Mouse (Mus musculus): ENCODE measurements around the gene E030030I06Rik. TPM values are rescaled to one million over a fixed set of nuclear protein-coding genes. Genes with fewer than 3 reads are reported as not detected.
"Not testable (repeated sequence)": the region's sequence is repeated elsewhere in the genome, so short reads cannot be mapped to it uniquely, and the experiment has no call there.

E030030I06Rik gene
- polyA plus RNA-seq, 1 experiment from 2014 or later: 18.6 TPM

DNA sequence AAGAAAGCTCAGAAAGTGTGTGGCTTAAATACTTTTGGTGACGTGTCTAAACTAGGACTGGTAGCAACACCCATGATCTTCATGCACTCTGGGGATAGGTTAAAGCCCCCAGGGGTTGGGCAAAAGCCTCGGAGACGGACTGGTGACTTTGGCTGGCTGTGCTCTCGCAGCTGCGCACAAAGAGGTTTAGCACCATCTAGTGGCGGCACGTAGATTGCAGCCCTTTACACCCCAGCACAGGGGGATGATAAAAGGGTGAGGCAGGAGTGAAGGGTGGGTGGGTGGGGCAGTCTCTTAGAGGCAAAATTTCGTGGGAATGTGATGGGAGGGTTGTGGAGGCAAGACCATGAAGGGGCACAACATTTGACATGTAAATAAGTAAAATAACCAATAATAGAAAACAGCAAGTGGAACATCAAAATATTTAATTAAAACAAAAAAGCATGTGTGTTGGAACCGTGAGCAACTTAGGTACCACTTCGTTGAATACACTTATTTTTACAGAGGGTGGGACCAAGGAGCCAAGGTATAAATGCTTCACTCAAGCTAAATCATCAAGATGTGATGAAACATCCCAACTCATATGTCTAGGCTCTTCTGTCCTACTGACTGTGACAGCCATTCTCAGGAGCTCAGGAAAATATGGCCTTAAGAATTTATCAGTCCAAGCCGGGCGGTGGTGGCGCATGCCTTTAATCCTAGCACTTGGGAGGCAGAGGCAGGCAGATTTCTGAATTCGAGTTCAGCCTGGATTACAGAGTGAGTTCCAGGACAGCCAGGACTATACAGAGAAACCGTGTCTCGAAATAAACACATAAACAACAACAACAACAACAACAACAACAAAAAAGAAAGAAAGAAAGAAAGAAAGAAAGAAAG lies 14.9 kb upstream of the E030030I06Rik start:
- not testable (repeated sequence) for H3K9ac ChIP-seq (replicated peaks); H3K9me3 ChIP-seq; H3K27ac ChIP-seq; H3K4me1 ChIP-seq (replicated peaks); ATAC-seq (ENCODE audit: insufficient number of reproducible peaks, insufficient read depth, low FRiP score, low TSS enrichment, low read depth); H3K36me3 ChIP-seq
- H3K4me3 ChIP-seq (replicated peaks): 0 out of 2 replicates have a peak overlapping the region, but pooled peaks have one; percentile 18
- WGBS: 36% methylated on average over 16 of the region's 16 CpGs
- peak overlapping the region; percentile 46 for H3K4me2 ChIP-seq
- H3K27me3 ChIP-seq: peaks cover 27% of the 10 kb centered on the region

DNA sequence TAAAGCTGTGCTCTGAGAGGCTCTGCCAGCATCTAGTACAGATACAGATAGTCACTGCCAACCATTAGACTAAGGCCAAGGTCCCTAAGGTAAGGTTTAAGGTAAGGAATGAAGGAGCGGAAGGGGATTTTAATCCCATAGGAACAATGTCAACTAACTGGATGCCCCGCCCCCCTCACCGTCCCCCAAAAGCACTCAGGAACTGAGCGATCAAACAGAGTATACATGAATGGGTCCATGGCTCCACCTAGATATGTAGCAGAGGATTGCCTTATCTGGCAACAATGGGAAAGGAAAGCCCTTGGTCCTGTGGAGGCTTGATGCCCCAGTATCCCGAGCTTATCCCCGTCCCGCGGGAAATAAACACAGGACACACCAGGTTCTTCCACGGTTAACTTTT lies 14.2 kb upstream of the E030030I06Rik start:
- H3K9me3 ChIP-seq; H3K27ac ChIP-seq; ATAC-seq (ENCODE audit: insufficient number of reproducible peaks, insufficient read depth, low FRiP score, low TSS enrichment, low read depth); H3K36me3 ChIP-seq; H3K9ac ChIP-seq (replicated peaks); H3K4me1 ChIP-seq (replicated peaks): not testable (repeated sequence)
- Histone ChIP-seq H3K4me3 (replicated peaks) (0 out of 2 replicates have a peak overlapping the region, but pooled peaks have one; percentile 18), H3K27me3 (peaks cover 34% of the 10 kb centered on the region), H3K4me2 (peak overlapping the region; percentile 46)
- WGBS: 11% methylated on average over 9 of the region's 9 CpGs

DNA sequence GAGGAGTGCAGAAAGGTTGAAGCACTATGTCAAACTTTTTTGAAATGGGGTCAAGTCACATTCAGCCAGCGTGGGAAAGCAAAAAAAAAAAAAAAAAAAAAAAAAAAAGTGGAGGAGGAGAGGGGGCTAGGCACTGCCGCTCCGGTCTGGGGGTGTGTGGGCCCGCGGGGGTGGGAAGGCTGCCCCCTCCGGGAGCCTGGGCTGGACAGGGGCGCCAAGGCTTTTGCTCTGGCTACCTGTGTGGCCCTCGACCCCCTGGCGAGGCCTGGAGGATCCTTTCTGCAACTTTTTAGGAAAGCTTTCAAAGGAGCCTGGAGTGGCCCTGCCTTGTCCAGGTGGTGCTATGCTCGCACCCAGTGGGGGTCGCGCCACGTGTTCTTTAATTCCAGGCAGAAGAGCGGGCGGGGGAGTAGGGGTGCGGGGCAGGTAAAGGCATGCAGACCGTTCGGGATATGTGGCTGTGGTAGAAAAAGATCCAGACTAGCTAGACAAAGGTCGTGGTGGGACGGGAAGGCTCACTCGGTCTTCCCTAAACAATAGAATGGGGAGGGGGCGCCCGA lies 10.6 kb upstream of the E030030I06Rik start:
- 1% methylated on average over 23 of the region's 23 CpGs for WGBS
- Histone ChIP-seq H3K9me3 (no peaks in the 10 kb centered on the region), H3K36me3 (no peaks in the 10 kb centered on the region), H3K9ac (replicated peaks) (no peak overlapping the region), H3K4me2 (no peak overlapping the region), H3K4me1 (replicated peaks) (peaks cover 5% of the 10 kb centered on the region), H3K27ac (no peak overlapping the region), H3K4me3 (replicated peaks) (no peak overlapping the region; the same call in 1 of the 2 replicates), H3K27me3 (peaks cover 63% of the 10 kb centered on the region)
- 0 out of 2 replicates have a peak, but pooled peaks have one; percentile 19 for ATAC-seq (ENCODE audit: insufficient number of reproducible peaks, insufficient read depth, low FRiP score, low TSS enrichment, low read depth)

DNA sequence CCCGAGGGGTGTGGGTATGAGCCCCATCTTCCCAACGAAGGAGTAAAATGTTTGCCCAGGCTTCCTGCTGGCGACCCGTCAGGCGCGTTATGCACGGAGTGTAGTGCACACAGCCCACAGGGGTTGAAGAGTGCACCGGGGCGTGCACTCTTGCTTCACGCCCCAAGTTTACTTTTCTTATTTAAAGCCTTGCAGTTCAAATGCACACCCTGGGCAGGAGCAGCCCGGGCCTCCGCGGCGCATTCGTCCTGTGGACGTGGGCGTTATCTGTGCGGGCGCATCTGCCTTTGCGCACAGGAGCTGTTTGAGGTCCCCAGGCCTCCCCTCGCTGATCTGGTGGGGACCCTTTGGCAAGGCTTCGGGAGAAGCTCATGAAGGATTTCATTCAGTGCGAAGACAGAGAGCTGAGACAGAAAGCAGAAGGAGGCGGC lies 10.1 kb upstream of the E030030I06Rik start:
- Histone ChIP-seq H3K4me3 (replicated peaks) (peak overlapping the region; percentile 43), H3K4me2 (peak overlapping the region; percentile 65), H3K27ac (no peak overlapping the region), H3K4me1 (replicated peaks) (peaks cover 5% of the 10 kb centered on the region), H3K36me3 (no peaks in the 10 kb centered on the region), H3K9ac (replicated peaks) (no peak overlapping the region), H3K27me3 (peaks cover 65% of the 10 kb centered on the region), H3K9me3 (no peaks in the 10 kb centered on the region)
- WGBS: 0% methylated on average over 24 of the region's 24 CpGs
- no peak for ATAC-seq (ENCODE audit: insufficient number of reproducible peaks, insufficient read depth, low FRiP score, low TSS enrichment, low read depth)

DNA sequence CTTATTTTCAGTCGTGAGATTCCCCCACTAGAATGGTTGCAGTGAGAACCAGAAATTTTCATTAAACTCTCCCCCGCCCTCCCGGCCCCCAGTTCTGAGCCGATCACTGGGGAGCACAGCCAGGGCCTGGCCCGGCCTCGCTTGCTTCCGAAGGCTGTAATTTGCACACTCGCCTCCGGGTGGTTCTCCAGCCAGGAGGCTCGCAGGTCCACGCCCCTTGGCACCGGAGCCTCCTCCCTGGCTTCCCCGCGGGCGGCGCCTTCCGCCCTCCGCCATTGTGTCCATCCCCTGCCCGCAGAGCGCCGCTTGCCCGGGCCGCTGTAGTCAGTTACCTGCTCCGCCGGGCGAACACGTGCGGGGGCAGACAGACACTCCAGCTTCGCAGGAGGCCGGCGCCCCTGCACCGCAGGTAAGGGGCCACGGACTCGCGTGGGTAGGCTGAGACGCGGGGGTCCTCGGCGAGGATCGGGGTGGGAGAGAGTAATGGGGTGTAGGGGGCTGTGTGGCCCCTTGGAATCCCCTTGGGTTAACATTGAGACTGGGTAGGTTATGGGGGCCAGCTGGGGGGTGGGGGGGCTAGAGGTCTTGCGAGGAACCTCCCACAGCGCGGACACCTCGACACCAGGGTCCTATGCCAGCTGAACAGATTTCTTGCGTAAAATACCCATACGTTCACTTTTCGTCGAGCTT lies 9.4 kb upstream of the E030030I06Rik start, which contains the start of the genes Raet1e and H60b:
Gene Raet1e, plus strand, starts transcription at position 260 of the 690 bp plus-strand sequence.
Gene H60b, plus strand, starts transcription at position 277 of the 690 bp plus-strand sequence.
- not testable (repeated sequence) for H3K27ac ChIP-seq; H3K9ac ChIP-seq (replicated peaks); H3K4me1 ChIP-seq (replicated peaks); H3K36me3 ChIP-seq; H3K9me3 ChIP-seq
- peak within 1 kb of the TSS; percentile 65 for H3K4me2 ChIP-seq
- peak within 1 kb of the TSS; percentile 43 for H3K4me3 ChIP-seq (replicated peaks)
- WGBS: under 1% methylated on average over 47 of the region's 48 CpGs
- H3K27me3 ChIP-seq: peaks cover 72% of the 10 kb centered on the region
- ATAC-seq (ENCODE audit: insufficient number of reproducible peaks, insufficient read depth, low FRiP score, low TSS enrichment, low read depth): peak; percentile 28; the same call in 1 of the 2 replicates

DNA sequence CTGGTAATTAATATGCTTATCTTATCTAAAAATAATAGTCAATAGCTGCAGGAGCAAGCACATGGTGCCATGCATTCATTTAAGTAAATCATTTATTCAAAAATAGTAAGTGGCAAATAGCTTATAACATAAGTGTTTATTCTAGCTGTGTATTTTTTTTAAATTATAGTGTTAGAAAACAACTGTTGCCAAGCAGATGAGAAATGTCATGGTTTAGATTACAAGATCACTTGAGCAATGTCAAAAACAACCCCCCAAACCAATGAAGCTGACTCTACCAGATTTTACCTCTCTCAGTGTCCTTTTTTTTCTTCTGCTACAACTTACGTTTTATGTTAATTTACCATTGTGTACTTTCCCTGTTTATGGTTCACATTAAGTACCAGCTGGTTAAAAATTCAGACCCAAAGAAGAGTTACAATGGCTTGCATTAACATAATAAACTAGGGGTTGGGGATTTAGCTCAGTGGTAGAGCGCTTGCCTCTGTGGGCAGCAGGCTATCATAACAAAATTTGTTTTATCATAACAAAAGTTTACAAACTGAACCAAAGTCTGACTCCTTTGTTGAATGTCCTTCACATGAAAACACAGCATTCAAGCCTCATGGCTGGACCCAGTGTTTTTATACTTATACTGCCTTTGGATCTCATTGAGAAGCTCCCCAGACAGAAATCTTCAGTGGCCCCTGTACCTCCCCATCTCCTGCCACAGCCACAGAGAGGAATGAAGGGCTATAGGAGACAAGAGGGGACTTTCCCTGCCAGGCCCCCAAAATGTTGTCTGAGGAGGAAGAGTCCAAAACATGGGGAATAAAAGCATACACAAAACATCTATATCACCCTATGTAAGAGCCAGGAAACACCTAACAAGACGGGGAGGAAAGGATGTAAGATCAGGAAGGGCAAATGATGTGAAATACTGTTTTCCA lies 6.1 kb upstream of the E030030I06Rik start:
- no peak overlapping the region for H3K4me2 ChIP-seq
- no peak for ATAC-seq (ENCODE audit: insufficient number of reproducible peaks, insufficient read depth, low FRiP score, low TSS enrichment, low read depth)
- H3K9ac ChIP-seq (replicated peaks): no peak overlapping the region
- H3K36me3 ChIP-seq: no peaks in the 10 kb centered on the region
- H3K4me3 ChIP-seq (replicated peaks): no peak overlapping the region
- H3K27ac ChIP-seq: no peak overlapping the region
- H3K4me1 ChIP-seq (replicated peaks): peaks cover 19% of the 10 kb centered on the region
- peaks cover 80% of the 10 kb centered on the region for H3K27me3 ChIP-seq
- H3K9me3 ChIP-seq: no peaks in the 10 kb centered on the region
- WGBS: 12% methylated on average over 3 of the region's 3 CpGs

DNA sequence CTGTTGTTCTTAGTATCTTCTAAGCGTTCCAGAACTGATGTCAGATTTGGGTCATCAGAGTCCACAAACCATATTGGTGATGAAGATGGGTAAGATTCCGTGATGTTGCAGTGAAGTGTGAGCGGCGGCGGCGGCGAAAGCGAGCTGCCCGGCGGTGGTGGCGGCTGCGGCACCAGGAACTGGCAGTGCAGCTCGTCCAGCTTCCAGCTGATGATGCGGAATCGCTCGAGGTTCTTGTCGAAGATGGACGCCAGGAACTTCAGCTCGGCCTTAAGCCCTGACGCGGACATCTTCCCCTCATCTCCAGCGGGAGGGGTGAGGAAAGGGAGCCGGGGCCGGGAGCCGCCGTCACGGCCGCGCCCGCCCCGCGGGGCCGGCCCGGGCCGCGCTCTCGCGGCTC lies 5.1 kb upstream of the E030030I06Rik start:
- Histone ChIP-seq H3K27me3 (peaks cover 79% of the 10 kb centered on the region), H3K4me3 (replicated peaks) (peak overlapping the region; percentile 36), H3K4me2 (peak overlapping the region; percentile 59), H3K4me1 (replicated peaks) (peaks cover 26% of the 10 kb centered on the region)
- not testable (repeated sequence) for H3K27ac ChIP-seq; H3K9ac ChIP-seq (replicated peaks); H3K9me3 ChIP-seq; H3K36me3 ChIP-seq; ATAC-seq (ENCODE audit: insufficient number of reproducible peaks, insufficient read depth, low FRiP score, low TSS enrichment, low read depth)
- under 1% methylated on average over 38 of the region's 38 CpGs for WGBS

DNA sequence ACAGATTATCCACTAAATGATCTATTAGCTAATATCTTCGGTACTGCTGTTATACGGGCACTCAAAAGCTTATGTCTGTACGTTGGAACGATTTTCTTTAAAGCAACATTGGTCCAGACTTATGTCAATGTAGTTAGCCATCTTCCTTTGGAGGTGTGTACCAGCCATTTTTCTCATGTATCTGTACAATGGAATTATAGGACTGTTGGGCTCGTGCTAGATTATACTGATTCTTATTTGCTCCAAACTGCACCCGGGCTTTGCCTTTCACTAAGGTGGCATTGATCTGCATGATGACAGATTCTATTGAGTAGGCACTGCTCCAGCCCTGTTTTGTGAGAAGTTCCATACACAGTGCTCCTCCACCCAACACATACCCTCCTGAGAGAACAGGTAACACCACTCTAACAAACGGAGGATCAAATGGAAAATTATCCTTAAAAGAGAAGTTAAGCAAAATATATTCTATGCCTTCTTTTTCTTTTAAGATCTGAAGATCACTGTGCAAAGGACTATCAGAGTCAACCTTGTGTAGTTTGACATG lies 4.1 kb upstream of the E030030I06Rik start:
- peaks cover 72% of the 10 kb centered on the region for H3K27me3 ChIP-seq

DNA sequence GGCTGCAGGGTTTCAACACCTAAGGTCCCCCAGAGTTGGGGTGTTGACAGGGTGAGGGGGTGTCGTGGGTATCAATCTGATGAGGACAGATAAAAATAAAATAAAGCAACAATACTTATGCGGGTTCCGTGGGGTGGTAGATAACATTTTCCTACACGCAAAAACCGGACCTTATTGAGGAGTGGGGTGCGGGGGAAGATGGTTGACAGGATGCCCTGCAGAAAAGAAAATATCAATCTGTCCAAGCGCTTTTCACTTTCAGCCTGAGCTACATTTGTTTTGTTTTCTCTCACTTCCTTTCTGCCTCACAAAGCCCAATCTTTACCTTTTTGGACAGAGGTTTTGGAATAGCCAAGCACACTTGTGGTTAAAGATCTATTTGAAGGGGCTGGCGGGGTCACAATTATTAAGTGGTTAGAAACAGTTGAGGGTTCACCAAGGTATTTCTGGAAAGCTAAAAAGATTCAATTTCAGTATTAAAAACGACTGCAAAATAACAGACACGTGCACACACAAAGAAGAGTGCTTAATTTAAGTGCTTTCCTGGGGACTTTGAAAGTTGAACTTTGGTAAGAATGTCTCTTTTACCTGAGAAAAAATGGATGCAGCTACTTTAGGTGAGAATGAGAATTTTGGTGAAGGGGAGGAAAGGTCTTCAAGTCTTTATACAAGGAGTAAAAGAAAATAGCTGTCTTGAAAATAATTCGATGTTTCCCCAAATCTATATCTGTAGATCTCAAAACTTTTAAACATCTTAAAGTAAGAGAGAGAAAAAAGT lies 3.0 kb upstream of the E030030I06Rik start:
- Histone ChIP-seq H3K4me1 (replicated peaks) (peaks cover 21% of the 10 kb centered on the region), H3K27me3 (peaks cover 65% of the 10 kb centered on the region), H3K4me3 (replicated peaks) (peak overlapping the region; percentile 27; the same call in 1 of the 2 replicates)
- ATAC-seq (ENCODE audit: insufficient number of reproducible peaks, insufficient read depth, low FRiP score, low TSS enrichment, low read depth); H3K9ac ChIP-seq (replicated peaks); H3K9me3 ChIP-seq; H3K27ac ChIP-seq; H3K4me2 ChIP-seq; H3K36me3 ChIP-seq: not testable (repeated sequence)
- WGBS: 4% methylated on average over 11 of the region's 11 CpGs

More for the DNA sequence above, 4.1 kb upstream of the E030030I06Rik start:
- H3K36me3 ChIP-seq; H3K9me3 ChIP-seq; H3K4me2 ChIP-seq; H3K9ac ChIP-seq (replicated peaks); H3K27ac ChIP-seq; H3K4me3 ChIP-seq (replicated peaks); ATAC-seq (ENCODE audit: insufficient number of reproducible peaks, insufficient read depth, low FRiP score, low TSS enrichment, low read depth): not testable (repeated sequence)
- 11% methylated on average over 7 of the region's 7 CpGs for WGBS
- peaks cover 23% of the 10 kb centered on the region for H3K4me1 ChIP-seq (replicated peaks)

Data from limb, embryonic 12.5 days (tissue).